Mouse (Mus musculus) CH12.LX (cell line): ENCODE data around the gene Hps1.

Source experiments
- BHLHE40 ChIP-seq: IDR thresholded peaks from 2 replicates; pipeline ENCODE4 v1.6.1; 2011; ENCODE audit warnings: mild to moderate bottlenecking, low read depth, low read length, improper control_type of control experiment
- CHD2 ChIP-seq: IDR thresholded peaks from 2 replicates; pipeline ENCODE4 v1.6.1; 2011; ENCODE audit warnings: low read length, improper control_type of control experiment
- CTCF ChIP-seq, 2 experiments: IDR thresholded peaks in 1 of 2; conservative IDR thresholded peaks in 1 of 2; 2 replicates each; pipeline ENCODE4 v1.5.1; 2011 to 2012; ENCODE audit warnings: low read depth in 2 of 2, low read length in 2 of 2, improper control_type of control experiment in 1 of 2, inconsistent platforms in 1 of 2, mild to moderate bottlenecking in 1 of 2, moderate library complexity in 1 of 2
- ELF1 ChIP-seq: IDR thresholded peaks from 2 replicates; pipeline ENCODE4 v1.6.1; 2014; ENCODE audit warnings: low read depth, mild to moderate bottlenecking, inconsistent platforms, low read length, improper control_type of control experiment
- EP300 ChIP-seq: IDR thresholded peaks from 2 replicates; pipeline ENCODE4 v1.6.1; 2011; ENCODE audit warnings: low read length, improper control_type of control experiment
- MAFK ChIP-seq: IDR thresholded peaks from 2 replicates; pipeline ENCODE4 v1.6.1; 2011; ENCODE audit warnings: low read length, improper control_type of control experiment; ENCODE audit not compliant: insufficient replicate concordance
- MAZ ChIP-seq: IDR thresholded peaks from 2 replicates; pipeline ENCODE4 v1.6.1; 2012; ENCODE audit warnings: low read depth, mild to moderate bottlenecking, inconsistent platforms, low read length, improper control_type of control experiment, moderate library complexity
- NRF1 ChIP-seq: IDR thresholded peaks from 2 replicates; pipeline ENCODE4 v1.6.1; 2014; ENCODE audit warnings: low read depth, mild to moderate bottlenecking, inconsistent platforms, low read length, improper control_type of control experiment, moderate library complexity
- POLR2A ChIP-seq: IDR thresholded peaks from 2 replicates; pipeline ENCODE4 v1.6.1; 2011; ENCODE audit warnings: low read depth, mild to moderate bottlenecking, improper control_type of control experiment, low read length
- TCF12 ChIP-seq: IDR thresholded peaks from 2 replicates; pipeline ENCODE4 v1.6.1; 2014; ENCODE audit warnings: low read depth, mild to moderate bottlenecking, inconsistent platforms, low read length, improper control_type of control experiment
- ZNF384 ChIP-seq: IDR thresholded peaks from 2 replicates; pipeline ENCODE4 v1.6.1; 2012; ENCODE audit warnings: low read depth, low read length, improper control_type of control experiment, inconsistent platforms

GRCm38 (mm10) chr19:42718101-42718500, 61.7 kb downstream of the Hps1 start:
- TF ChIP-seq TCF12 (no peak), CTCF (conservative IDR thresholded peaks at IDR 0.05 in 1 of 2, IDR thresholded peaks at IDR 0.05 in 1 of 2; ENCODE audit: low read depth in 2 of 2, low read length in 2 of 2) (no peak), CHD2 (no peak), EP300 (no peak), MAFK (no peak), NRF1 (no peak), ZNF384 (no peak), MAZ (no peak), ELF1 (no peak), POLR2A (no peak), BHLHE40 (no peak)
